Comparison of ENCODE assay signal across 7 mouse cellular contexts in the genomic region with DNA sequence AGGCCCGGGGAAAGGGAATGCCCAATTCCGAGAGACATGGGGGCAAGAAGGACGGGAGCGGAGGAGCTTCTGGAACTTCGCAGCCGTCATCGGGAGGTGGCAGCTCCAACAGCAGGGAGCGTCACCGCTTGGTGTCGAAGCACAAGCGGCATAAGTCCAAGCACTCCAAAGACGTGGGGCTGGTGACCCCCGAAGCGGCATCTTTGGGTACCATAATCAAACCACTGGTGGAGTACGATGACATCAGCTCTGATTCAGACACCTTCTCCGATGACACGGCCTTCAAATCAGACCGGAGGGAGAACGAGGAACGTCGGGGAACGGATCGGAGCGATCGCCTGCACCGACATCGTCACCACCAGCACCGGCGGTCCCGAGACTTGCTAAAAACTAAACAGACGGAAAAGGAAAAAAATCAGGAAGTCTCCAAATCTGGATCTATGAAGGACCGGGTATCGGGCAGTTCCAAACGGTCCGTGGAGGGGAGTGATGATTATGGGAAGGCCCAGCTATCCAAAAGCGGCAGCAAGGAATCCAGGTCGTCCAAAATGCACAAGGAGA. TPM values are rescaled to one million over a fixed set of nuclear protein-coding genes. Genes with fewer than 3 reads are reported as not detected.
A peak's percentile ranks its signal among the peaks of the same experiment; 100 is the strongest.
DNase-seq lines count a peak whose midpoint lies in the region; ATAC-seq and TF ChIP-seq lines count a peak whose summit lies in the region.

No protein-coding gene starts in this region.

- H3K9ac ChIP-seq in neural tube, embryonic 11.5 days (ENCODE audit: low read length), result peak overlapping the region; percentile 99
- H3K9ac ChIP-seq in forebrain, embryonic 12.5 days, result peak overlapping the region; percentile 97
- H3K9ac ChIP-seq in kidney, embryonic 15.5 days, result peak overlapping the region; percentile 100

- peak overlapping the region; percentile 90 for H3K4me3 ChIP-seq in neural tube, embryonic 11.5 days (ENCODE audit: low read depth, low read length)
- peak overlapping the region; percentile 61 for H3K4me3 ChIP-seq in cerebellum, adult 2 months (replicated peaks; ENCODE audit: insufficient read depth, low read depth, low read length)
- peak overlapping the region; percentile 90 for H3K4me3 ChIP-seq in forebrain, embryonic 12.5 days (replicated peaks)
- H3K4me3 ChIP-seq in kidney, embryonic 15.5 days (replicated peaks), result peak overlapping the region; percentile 97
- peak overlapping the region; percentile 99 for H3K4me3 ChIP-seq in megakaryocyte, embryonic 14.5 days (replicated peaks)
- H3K4me3 ChIP-seq in testis, adult 2 months (ENCODE audit: control insufficient read depth, low read depth, low read length), result peak overlapping the region; percentile 96

- no peaks in the 10 kb centered on the region; the same call in 1 of the 2 replicates for H3K36me3 ChIP-seq in neural tube, embryonic 11.5 days (ENCODE audit: control insufficient read depth, insufficient read depth, low read length)
- peaks cover 6% of the 10 kb centered on the region; the same call in 1 of the 2 replicates for H3K36me3 ChIP-seq in forebrain, embryonic 12.5 days (replicated peaks)
- peaks cover 11% of the 10 kb centered on the region; the same call in 1 of the 2 replicates for H3K36me3 ChIP-seq in kidney, embryonic 15.5 days
- peaks cover 20% of the 10 kb centered on the region for H3K36me3 ChIP-seq in megakaryocyte, embryonic 14.5 days (replicated peaks; ENCODE audit: low read length)
- peaks cover 3% of the 10 kb centered on the region for H3K36me3 ChIP-seq in testis, adult 2 months (ENCODE audit: control insufficient read depth, insufficient read depth, low read length)

- no peak for TF ChIP-seq CTCF in cerebellum, adult 2 months (IDR thresholded peaks at IDR 0.05; ENCODE audit: borderline replicate concordance, insufficient read depth, low read depth, low read length)
- TF ChIP-seq CTCF in testis, adult 2 months (IDR thresholded peaks at IDR 0.05; ENCODE audit: control insufficient read depth, insufficient read depth, insufficient replicate concordance, low read depth, low read length), result no peak

- H3K9me3 ChIP-seq in neural tube, embryonic 11.5 days (ENCODE audit: control insufficient read depth, low read length), result no peaks in the 10 kb centered on the region
- no peaks in the 10 kb centered on the region for H3K9me3 ChIP-seq in forebrain, embryonic 12.5 days
- H3K9me3 ChIP-seq in kidney, embryonic 15.5 days (replicated peaks), result no peaks in the 10 kb centered on the region
- H3K9me3 ChIP-seq in megakaryocyte, embryonic 14.5 days, result no peaks in the 10 kb centered on the region

- no peaks in the 10 kb centered on the region for H3K27me3 ChIP-seq in neural tube, embryonic 11.5 days (ENCODE audit: control insufficient read depth, insufficient read depth, low read length)
- H3K27me3 ChIP-seq in cerebellum, adult 2 months (ENCODE audit: control insufficient read depth, insufficient read depth, low read length), result no peaks in the 10 kb centered on the region
- H3K27me3 ChIP-seq in forebrain, embryonic 12.5 days, result peaks cover 4% of the 10 kb centered on the region; the same call in 1 of the 2 replicates
- H3K27me3 ChIP-seq in kidney, embryonic 15.5 days, result no peaks in the 10 kb centered on the region
- H3K27me3 ChIP-seq in megakaryocyte, embryonic 14.5 days (replicated peaks), result no peaks in the 10 kb centered on the region
- H3K27me3 ChIP-seq in testis, adult 2 months (ENCODE audit: control insufficient read depth, insufficient read depth, low read length), result no peaks in the 10 kb centered on the region

- H3K4me1 ChIP-seq in neural tube, embryonic 11.5 days (ENCODE audit: control insufficient read depth, insufficient read depth, low read length), result no peaks in the 10 kb centered on the region; the same call in 1 of the 2 replicates
- H3K4me1 ChIP-seq in cerebellum, adult 2 months (ENCODE audit: control insufficient read depth, insufficient read depth, low read length), result peaks cover 4% of the 10 kb centered on the region; the same call in 1 of the 2 replicates
- H3K4me1 ChIP-seq in forebrain, embryonic 12.5 days, result peaks cover 20% of the 10 kb centered on the region
- H3K4me1 ChIP-seq in kidney, embryonic 15.5 days, result peaks cover 17% of the 10 kb centered on the region
- peaks cover 18% of the 10 kb centered on the region; the same call in 1 of the 2 replicates for H3K4me1 ChIP-seq in megakaryocyte, embryonic 14.5 days
- H3K4me1 ChIP-seq in testis, adult 2 months (ENCODE audit: control insufficient read depth, insufficient read depth, low read length), result peaks cover 11% of the 10 kb centered on the region

- peak; percentile 41; the same call in 1 of the 2 replicates for ATAC-seq in neural tube, embryonic 11.5 days (ENCODE audit: insufficient read depth, low FRiP score, low TSS enrichment)
- ATAC-seq in forebrain, embryonic 12.5 days (ENCODE audit: low FRiP score), result peak; percentile 47
- no peak; the same call in none of the 2 replicates for ATAC-seq in kidney, embryonic 15.5 days (replicated peaks; ENCODE audit: low FRiP score)

- peak; percentile 16 for DNase-seq in neural tube, embryonic 11.5 days (ENCODE audit: low spot score)
- DNase-seq in neural tube, embryonic 10.5 days (ENCODE audit: extremely low spot score, low spot score), result no peak
- peak; percentile 59 to 71 for DNase-seq in cerebellum, adult 2 months

- peak overlapping the region; percentile 100 for H3K27ac ChIP-seq in neural tube, embryonic 11.5 days (ENCODE audit: low read depth, low read length)
- H3K27ac ChIP-seq in cerebellum, adult 2 months (ENCODE audit: insufficient read depth, low read length), result peak overlapping the region; percentile 40
- peak overlapping the region; percentile 100 for H3K27ac ChIP-seq in forebrain, embryonic 12.5 days
- peak overlapping the region; percentile 100 for H3K27ac ChIP-seq in kidney, embryonic 15.5 days
- H3K27ac ChIP-seq in testis, adult 2 months (ENCODE audit: control insufficient read depth, insufficient read depth, low read depth, low read length), result peak overlapping the region; percentile 96

- WGBS in neural tube, embryonic 11.5 days, result under 1% methylated on average over 37 of the region's 37 CpGs
- WGBS in cerebellum, adult 2 months, result under 1% methylated on average over 37 of the region's 37 CpGs
- 0% methylated on average over 37 of the region's 37 CpGs for WGBS in forebrain, embryonic 12.5 days
- under 1% methylated on average over 37 of the region's 37 CpGs for WGBS in kidney, embryonic 15.5 days

- H3K4me2 ChIP-seq in neural tube, embryonic 11.5 days (ENCODE audit: low read depth), result peak overlapping the region; percentile 69
- peak overlapping the region; percentile 93 for H3K4me2 ChIP-seq in forebrain, embryonic 12.5 days
- H3K4me2 ChIP-seq in kidney, embryonic 15.5 days, result peak overlapping the region; percentile 80

- TF ChIP-seq POLR2A in cerebellum, adult 2 months (IDR thresholded peaks at IDR 0.05; ENCODE audit: borderline replicate concordance, insufficient read depth, low read length), result 0 out of 2 replicates have a peak, but pooled peaks have one; percentile 9
- TF ChIP-seq POLR2A in testis, adult 2 months (IDR thresholded peaks at IDR 0.05; ENCODE audit: control insufficient read depth, low read depth, low read length), result 0 out of 2 replicates have a peak, but pooled peaks have one; percentile 27

RNA-seq across cellular contexts. Expression of a gene that starts 0.6 kb away (rescaled TPM):
- polyA plus RNA-seq in neural tube, embryonic 11.5 days (2014; fragmentation: Nextera tagmentation; extraction: Ambion mirVana), result 13.1 TPM in 2 replicates
- polyA plus RNA-seq in cerebellum, adult 2 months (2012; rRNA removed), result 23.3 and 24.9 TPM in 2 replicates
- 17.9 and 20.0 TPM in 2 replicates for polyA plus RNA-seq in forebrain, embryonic 12.5 days (2016; fragmentation: Nextera tagmentation; extraction: Ambion mirVana)
- polyA plus RNA-seq in kidney, embryonic 15.5 days (2015; fragmentation: Nextera tagmentation; extraction: Ambion mirVana), result 10.9 and 11.9 TPM in 2 replicates
- polyA plus RNA-seq in megakaryocyte, embryonic 14.5 days (2012; ENCODE audit: insufficient read depth, low replicate concordance), result 5.5 and 6.0 TPM in 2 replicates
- 15.7 and 17.6 TPM in 2 replicates for polyA plus RNA-seq in testis, adult 2 months (2012; rRNA removed)

RNA-seq across cellular contexts. Expression of a gene that starts 10.3 kb away (rescaled TPM):
- polyA plus RNA-seq in neural tube, embryonic 11.5 days (2014; fragmentation: Nextera tagmentation; extraction: Ambion mirVana), result 74.6 and 75.3 TPM in 2 replicates
- polyA plus RNA-seq in cerebellum, adult 2 months (2012; rRNA removed), result 27.0 and 29.0 TPM in 2 replicates
- polyA plus RNA-seq in forebrain, embryonic 12.5 days (2016; fragmentation: Nextera tagmentation; extraction: Ambion mirVana), result 68.7 and 79.9 TPM in 2 replicates
- 66.6 and 72.8 TPM in 2 replicates for polyA plus RNA-seq in kidney, embryonic 15.5 days (2015; fragmentation: Nextera tagmentation; extraction: Ambion mirVana)
- polyA plus RNA-seq in megakaryocyte, embryonic 14.5 days (2012; ENCODE audit: insufficient read depth, low replicate concordance), result 6.4 and 8.2 TPM in 2 replicates
- 41.1 and 53.7 TPM in 2 replicates for polyA plus RNA-seq in testis, adult 2 months (2012; rRNA removed)

RNA-seq across cellular contexts. Expression of a gene that starts 53.2 kb away (rescaled TPM):
- polyA plus RNA-seq in neural tube, embryonic 11.5 days (2014; fragmentation: Nextera tagmentation; extraction: Ambion mirVana), result 24.1 and 26.8 TPM in 2 replicates
- polyA plus RNA-seq in cerebellum, adult 2 months (2012; rRNA removed), result 23.0 and 25.1 TPM in 2 replicates
- 29.5 and 29.9 TPM in 2 replicates for polyA plus RNA-seq in forebrain, embryonic 12.5 days (2016; fragmentation: Nextera tagmentation; extraction: Ambion mirVana)
- 18.0 and 20.3 TPM in 2 replicates for polyA plus RNA-seq in kidney, embryonic 15.5 days (2015; fragmentation: Nextera tagmentation; extraction: Ambion mirVana)
- polyA plus RNA-seq in megakaryocyte, embryonic 14.5 days (2012; ENCODE audit: insufficient read depth, low replicate concordance), result 4.7 and 7.1 TPM in 2 replicates
- 8.0 and 8.2 TPM in 2 replicates for polyA plus RNA-seq in testis, adult 2 months (2012; rRNA removed)

Comparison
In these comparisons a context has a peak if more than half of its experiments do, and no peak if none do; other contexts are left out.
1. H3K27ac ChIP-seq: peak in every context shown above with its lines; median percentile 100 in neural tube, embryonic 11.5 days; 100 in forebrain, embryonic 12.5 days; 100 in kidney, embryonic 15.5 days; 96 in testis, adult 2 months; 40 in cerebellum, adult 2 months.